Mouse (Mus musculus): ENCODE results near the gene Ankrd44.

DNA sequence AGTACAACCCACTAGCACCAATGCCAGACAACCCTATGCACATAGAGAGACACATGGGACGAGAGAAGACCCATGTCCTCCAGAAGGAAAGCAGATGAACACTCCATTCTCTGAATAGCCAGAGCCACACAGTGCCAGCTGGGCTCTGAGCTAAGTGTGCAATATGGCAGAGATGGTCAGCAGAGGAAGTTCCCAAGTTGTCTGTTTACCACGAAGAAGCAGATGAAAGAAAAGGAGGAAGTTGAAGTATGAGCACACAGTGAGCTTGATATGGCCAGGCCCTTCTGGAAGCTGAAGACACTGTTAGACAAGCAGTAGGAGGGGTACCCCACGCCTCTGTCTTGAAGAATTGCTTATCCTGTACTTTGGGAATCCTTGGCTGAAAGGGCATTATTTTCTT is 127.8 kb downstream of the Ankrd44 start:
- no peak for TF ChIP-seq CTCF (IDR thresholded peaks at IDR 0.05)
- no peak for TF ChIP-seq EP300 (IDR thresholded peaks at IDR 0.05; ENCODE audit: insufficient read depth, low read depth, low read length)

Data from heart, adult 2 months (tissue).